Mouse (Mus musculus) heart, embryonic 10.5 days (tissue): ENCODE results near the gene Tmem266. TPM values are rescaled to one million over a fixed set of nuclear protein-coding genes. Genes with fewer than 3 reads are reported as not detected.

ENCODE experiments used
- DNase-seq: peaks from one replicate; pipeline ENCODE4 v3.0.0-alpha.2; 2017; ENCODE audit warnings: low spot score
- H3K27ac ChIP-seq: fragments of 300-500 bp; sonication (generic); 2 replicates; pipeline ENCODE4 v1.5.1; 2016; ENCODE audit warnings: mild to moderate bottlenecking
- H3K27me3 ChIP-seq: fragments of 300-500 bp; sonication (generic); 2 replicates; pipeline ENCODE4 v1.6.1; 2016; ENCODE audit warnings: mild to moderate bottlenecking; ENCODE audit not compliant: poor library complexity, insufficient read depth, severe bottlenecking
- H3K36me3 ChIP-seq: fragments of 300-500 bp; sonication (generic); 2 replicates; pipeline ENCODE4 v1.6.1; 2016; ENCODE audit warnings: mild to moderate bottlenecking, moderate library complexity
- H3K4me1 ChIP-seq: fragments of 300-500 bp; sonication (generic); 2 replicates; pipeline ENCODE4 v1.6.1; 2016; ENCODE audit warnings: mild to moderate bottlenecking
- H3K4me3 ChIP-seq: fragments of 300-500 bp; sonication (generic); 2 replicates; pipeline ENCODE4 v1.5.1; 2016; ENCODE audit warnings: mild to moderate bottlenecking, moderate library complexity
- H3K9me3 ChIP-seq: fragments of 300-500 bp; sonication (generic); 2 replicates; pipeline ENCODE4 v1.6.1; 2016; ENCODE audit warnings: mild to moderate bottlenecking, moderate library complexity
- WGBS: fragments of 180-500 bp; shearing (Covaris S2); methylation state at CpG from one replicate; pipeline ENCODE4 v1.1.7; 2016; 5-methylcytosine and 5-hydroxymethylcytosine counted together
- polyA plus RNA-seq: library from polyadenylated mRNA; unstranded; fragments of >200 nt; fragmentation: Nextera tagmentation; extraction: Ambion mirVana; gene quantifications from 2 replicates; pipeline ENCODE4 v1.2.1, GENCODE M21; 2016

The Tmem266 gene
- 0.11 and 0.13 TPM in 2 replicates for polyA plus RNA-seq

GRCm38 (mm10) chr9:55326515-55327233 lies at the start of gene Tmem266, which contains the start of gene Nrg4:
Gene Tmem266, plus strand, starts transcription at chr9:55326913.
Gene Nrg4, minus strand, starts transcription at chr9:55326844.
- H3K27me3 ChIP-seq, result peaks cover 72% of the 10 kb centered on the region
- peak; percentile 84 for DNase-seq
- no peaks in the 10 kb centered on the region for H3K9me3 ChIP-seq
- 0% methylated on average over 70 of the region's 82 CpGs for WGBS
- H3K4me1 ChIP-seq, result peaks cover 5% of the 10 kb centered on the region; the same call in 1 of the 2 replicates
- no peaks in the 10 kb centered on the region for H3K36me3 ChIP-seq
- H3K4me3 ChIP-seq, result peak within 1 kb of the TSS; percentile 72
- peak within 1 kb of the TSS; percentile 87 for H3K27ac ChIP-seq

DNA sequence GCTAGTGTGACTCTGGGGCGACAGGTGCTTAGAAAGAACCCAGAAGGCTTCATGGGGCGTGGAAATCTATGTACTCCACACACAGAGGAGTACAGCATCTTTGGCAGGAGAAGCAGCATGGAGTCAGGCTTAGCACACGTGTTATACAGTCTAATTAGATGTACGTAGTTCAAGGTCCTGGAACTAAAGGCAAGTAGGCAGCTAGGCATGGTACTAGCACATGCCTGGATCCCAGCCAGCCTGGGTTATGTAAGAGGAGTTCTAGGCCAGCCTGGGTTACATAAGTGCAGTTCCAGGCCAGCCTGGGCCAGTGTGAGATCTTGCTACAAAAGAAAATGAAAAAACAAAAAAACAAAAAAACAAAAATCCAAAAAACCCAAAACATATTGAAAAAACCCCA lies 49.2 kb upstream of the Tmem266 start:
- H3K9me3 ChIP-seq, result no peaks in the 10 kb centered on the region
- H3K4me3 ChIP-seq, result no peak overlapping the region
- no peaks in the 10 kb centered on the region for H3K4me1 ChIP-seq
- H3K27ac ChIP-seq, result no peak overlapping the region
- whole genome bisulfite sequencing, result 77% methylated on average over 4 of the region's 4 CpGs
- no peaks in the 10 kb centered on the region for H3K27me3 ChIP-seq
- no peaks in the 10 kb centered on the region for H3K36me3 ChIP-seq
- no peak for DNase-seq

GRCm38 (mm10) chr9:55279114-55279825 lies 47.4 kb upstream of the Tmem266 start:
- Histone ChIP-seq H3K4me1 (peaks cover 4% of the 10 kb centered on the region), H3K9me3 (no peaks in the 10 kb centered on the region), H3K27ac (no peak overlapping the region), H3K4me3 (no peak overlapping the region), H3K27me3 (no peaks in the 10 kb centered on the region), H3K36me3 (no peaks in the 10 kb centered on the region)
- 83% methylated on average over 8 of the region's 8 CpGs for WGBS
- no peak for DNase-seq

GRCm38 (mm10) chr9:55283516-55283915 lies 43.2 kb upstream of the Tmem266 start:
- DNase-seq, result no peak
- Histone ChIP-seq H3K27ac (no peak overlapping the region), H3K4me3 (peak overlapping the region; percentile 36), H3K36me3 (no peaks in the 10 kb centered on the region), H3K4me1 (peaks cover 4% of the 10 kb centered on the region), H3K9me3 (no peaks in the 10 kb centered on the region), H3K27me3 (no peaks in the 10 kb centered on the region)
- 4% methylated on average over 14 of the region's 14 CpGs for WGBS

- Histone ChIP-seq H3K9me3 (no peaks in the 10 kb centered on the region), H3K4me1 (peaks cover 4% of the 10 kb centered on the region), H3K27ac (no peak overlapping the region), H3K4me3 (no peak overlapping the region), H3K27me3 (no peaks in the 10 kb centered on the region), H3K36me3 (no peaks in the 10 kb centered on the region)
- 72% methylated on average over 3 of the region's 3 CpGs for WGBS
- DNase-seq, result no peak
Measured at GRCm38 (mm10) chr9:55285197-55285596, 41.5 kb upstream of the Tmem266 start.

DNA sequence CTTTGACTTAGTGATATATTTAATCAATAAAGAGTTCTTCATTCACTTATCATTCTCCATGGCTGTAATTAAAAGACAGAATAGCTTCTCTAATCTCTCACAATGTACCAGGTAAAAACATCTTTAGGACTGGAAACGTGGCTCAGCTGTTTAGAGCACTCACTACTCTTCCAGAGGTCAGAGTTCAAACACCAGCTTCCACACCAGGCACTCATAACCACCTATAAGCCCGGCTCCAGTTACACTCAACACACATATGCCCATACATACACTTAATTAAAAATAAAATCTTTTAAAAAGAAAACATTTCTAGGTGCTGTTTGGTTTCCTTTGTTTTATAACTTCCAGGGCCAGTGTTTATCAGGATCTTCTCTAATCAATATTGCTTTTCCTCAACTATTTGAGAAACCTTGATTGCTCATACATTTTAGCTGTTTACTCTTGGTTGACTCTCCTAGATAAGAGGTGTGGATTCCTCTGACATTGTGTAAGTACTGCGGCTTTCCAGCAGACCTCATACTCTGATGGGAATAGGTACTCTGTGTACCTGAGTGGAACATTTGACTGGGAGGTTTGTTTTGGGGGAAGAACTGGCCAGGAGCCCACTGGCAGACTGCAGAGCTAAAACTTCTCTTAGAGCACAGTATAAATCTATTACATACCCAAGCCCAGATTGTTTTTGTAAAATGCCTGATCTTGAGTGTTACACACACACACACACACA lies 37.1 kb upstream of the Tmem266 start:
- 44% methylated on average over 3 of the region's 3 CpGs for WGBS

DNA sequence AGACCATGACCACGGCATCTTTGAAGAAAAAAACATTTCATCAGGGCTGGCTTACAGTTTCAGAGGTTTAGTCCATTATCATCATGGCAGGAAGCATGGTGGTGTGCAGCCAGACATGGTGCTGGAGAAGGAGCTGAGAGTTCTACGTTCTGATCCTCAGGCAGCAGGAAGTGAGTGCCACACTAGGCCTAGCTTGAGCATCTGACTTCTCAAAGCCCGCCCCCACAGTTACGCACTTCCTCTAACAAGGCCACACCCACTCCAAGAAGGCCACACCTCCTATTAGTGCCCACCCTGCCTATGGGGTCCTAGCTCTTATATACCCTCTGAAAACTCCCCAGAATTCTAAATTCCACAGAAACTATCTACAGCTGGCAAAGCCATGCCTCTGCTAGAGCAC lies 34.7 kb upstream of the Tmem266 start:
- Histone ChIP-seq H3K36me3 (no peaks in the 10 kb centered on the region), H3K4me3 (no peak overlapping the region), H3K9me3 (no peaks in the 10 kb centered on the region), H3K27ac (no peak overlapping the region), H3K27me3 (no peaks in the 10 kb centered on the region), H3K4me1 (no peaks in the 10 kb centered on the region)
- no peak for DNase-seq
- WGBS, result 90% methylated on average over 4 of the region's 4 CpGs

More for the DNA sequence above, 37.1 kb upstream of the Tmem266 start:
- H3K36me3 ChIP-seq, result no peaks in the 10 kb centered on the region
- no peak for DNase-seq
- H3K27ac ChIP-seq, result no peak overlapping the region
- H3K9me3 ChIP-seq, result no peaks in the 10 kb centered on the region
- H3K4me3 ChIP-seq, result no peak overlapping the region
- no peaks in the 10 kb centered on the region for H3K4me1 ChIP-seq
- no peaks in the 10 kb centered on the region for H3K27me3 ChIP-seq

DNA sequence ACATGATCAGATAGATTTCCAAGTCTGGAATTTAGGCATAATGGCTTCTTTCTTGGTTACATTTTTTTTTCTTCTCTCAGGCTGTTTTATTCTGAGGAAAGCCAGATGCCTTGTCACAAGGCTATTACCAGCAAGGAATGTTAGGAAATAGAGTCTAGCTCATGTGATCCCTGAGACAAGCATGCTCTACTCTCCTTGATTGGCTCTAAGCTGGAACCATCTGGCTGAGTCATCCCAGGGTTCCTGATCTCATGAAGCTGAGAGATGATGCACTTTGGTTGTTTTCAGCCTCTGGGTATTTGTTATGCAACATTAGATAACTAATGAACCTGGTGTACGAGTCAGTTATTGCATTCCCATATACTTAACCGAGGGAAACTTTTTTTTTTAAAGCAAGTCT lies 30.5 kb upstream of the Tmem266 start:
- WGBS, result 76% methylated on average over 2 of the region's 2 CpGs
- DNase-seq, result no peak
- Histone ChIP-seq H3K27ac (no peak overlapping the region), H3K36me3 (no peaks in the 10 kb centered on the region), H3K4me1 (no peaks in the 10 kb centered on the region), H3K4me3 (no peak overlapping the region), H3K9me3 (no peaks in the 10 kb centered on the region), H3K27me3 (0 out of 2 replicates have a peak, but pooled peaks cover 5% of the 10 kb centered on the region)

DNA sequence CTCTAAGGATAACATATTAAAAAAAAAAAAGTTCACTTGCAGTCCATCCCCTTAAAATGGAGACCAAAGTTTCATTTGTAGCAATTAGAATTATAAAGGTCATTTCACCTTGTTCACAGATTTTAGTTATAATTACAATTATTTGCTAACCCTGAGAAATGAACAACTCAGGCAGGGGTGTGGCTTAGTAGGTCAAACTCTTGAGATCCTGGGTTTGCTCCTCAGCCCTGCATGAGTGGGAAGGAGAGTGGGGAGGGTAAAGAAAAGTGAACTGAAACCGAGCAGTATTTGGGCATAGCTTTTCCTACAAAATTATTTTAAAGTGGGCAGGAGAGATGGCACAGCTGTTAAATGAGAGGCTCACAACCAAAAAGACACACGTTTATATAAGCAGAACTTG lies 19.6 kb upstream of the Tmem266 start:
- Histone ChIP-seq H3K36me3 (no peaks in the 10 kb centered on the region), H3K4me1 (peaks cover 3% of the 10 kb centered on the region; the same call in 1 of the 2 replicates), H3K9me3 (no peaks in the 10 kb centered on the region), H3K4me3 (no peak overlapping the region), H3K27ac (no peak overlapping the region), H3K27me3 (no peaks in the 10 kb centered on the region)
- 71% methylated on average over 2 of the region's 2 CpGs for WGBS
- DNase-seq, result no peak

DNA sequence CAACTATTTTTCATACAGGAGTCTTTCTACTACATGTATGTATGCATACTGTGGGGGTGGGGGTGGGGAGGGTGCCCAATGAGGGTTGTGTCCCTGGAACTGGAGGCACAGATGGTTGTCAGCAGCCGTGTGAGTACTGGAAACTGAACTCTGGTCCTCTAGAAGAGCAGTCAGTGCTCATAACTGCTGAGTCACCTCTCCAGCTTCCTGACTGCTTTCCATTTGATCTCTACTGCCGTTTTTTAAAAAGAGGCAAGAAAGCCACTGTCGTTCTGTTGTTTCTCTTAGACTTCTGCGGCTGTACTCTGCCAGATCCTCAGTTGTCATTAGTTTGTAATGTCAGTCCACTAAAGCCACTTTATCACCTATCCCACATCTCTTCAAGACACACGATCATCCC lies 19.2 kb upstream of the Tmem266 start:
- Histone ChIP-seq H3K4me1 (peaks cover 3% of the 10 kb centered on the region; the same call in 1 of the 2 replicates), H3K36me3 (no peaks in the 10 kb centered on the region), H3K9me3 (no peaks in the 10 kb centered on the region), H3K4me3 (no peak overlapping the region), H3K27ac (no peak overlapping the region), H3K27me3 (no peaks in the 10 kb centered on the region)
- 64% methylated on average over 5 of the region's 5 CpGs for WGBS
- no peak for DNase-seq

DNA sequence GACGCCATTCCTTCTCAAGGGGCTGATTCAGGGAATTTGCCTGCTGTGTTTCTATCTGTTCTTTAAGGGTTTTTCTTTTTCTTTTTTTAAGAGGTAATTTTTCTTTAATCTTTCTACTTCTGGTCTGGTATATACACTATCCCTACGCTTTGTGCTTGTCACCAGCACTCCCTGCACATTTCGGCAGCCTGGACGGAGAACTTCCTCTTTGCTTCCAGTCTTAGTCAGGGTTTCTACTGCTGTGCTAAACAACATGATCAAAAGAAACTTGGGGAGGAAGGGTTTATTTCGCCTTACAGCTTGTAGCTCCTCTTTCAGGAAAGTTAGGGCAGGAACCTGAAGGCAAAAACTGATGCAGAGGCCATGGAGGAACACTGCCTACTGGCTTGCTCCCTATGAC lies 18.3 kb upstream of the Tmem266 start:
- 78% methylated on average over 5 of the region's 5 CpGs for WGBS
- no peaks in the 10 kb centered on the region for H3K36me3 ChIP-seq

GRCm38 (mm10) chr9:55311560-55311959 lies 15.2 kb upstream of the Tmem266 start:
- Histone ChIP-seq H3K4me3 (no peak overlapping the region), H3K36me3 (no peaks in the 10 kb centered on the region), H3K27me3 (no peaks in the 10 kb centered on the region), H3K27ac (no peak overlapping the region), H3K4me1 (peaks cover 3% of the 10 kb centered on the region; the same call in 1 of the 2 replicates), H3K9me3 (no peaks in the 10 kb centered on the region)
- peak; percentile 84 for DNase-seq
- WGBS, result 7% methylated on average over 5 of the region's 5 CpGs

More for the DNA sequence above, 18.3 kb upstream of the Tmem266 start:
- no peak for DNase-seq
- H3K4me3 ChIP-seq, result no peak overlapping the region
- peaks cover 3% of the 10 kb centered on the region; the same call in 1 of the 2 replicates for H3K4me1 ChIP-seq
- H3K27ac ChIP-seq, result no peak overlapping the region
- H3K27me3 ChIP-seq, result no peaks in the 10 kb centered on the region
- H3K9me3 ChIP-seq, result no peaks in the 10 kb centered on the region
